Mouse (Mus musculus) hindbrain, postnatal 0 days (tissue): ENCODE data around the gene Manf. TPM values are rescaled to one million over a fixed set of nuclear protein-coding genes. Genes with fewer than 3 reads are reported as not detected.
A peak's percentile ranks its signal among the peaks of the same experiment; 100 is the strongest.

Source experiments
- ATAC-seq: fragments of 200-750 bp; cut with Nextera tagmentation; 2 replicates; pipeline ENCODE4 v1.8.0; 2017; ENCODE audit warnings: mild to moderate bottlenecking, moderate TSS enrichment, moderate library complexity
- DNase-seq: peaks from one replicate; pipeline ENCODE4 v3.0.0-alpha.2; 2015; ENCODE audit warnings: low spot score
- H3K27ac ChIP-seq: fragments of 300-500 bp; sonication (generic); 2 replicates; pipeline ENCODE4 v1.5.1; 2014; ENCODE audit warnings: mild to moderate bottlenecking
- H3K27me3 ChIP-seq: fragments of 300-500 bp; sonication (generic); 2 replicates; pipeline ENCODE4 v1.6.1; 2014; ENCODE audit warnings: low read length, mixed read lengths; ENCODE audit not compliant: insufficient read depth
- H3K36me3 ChIP-seq: fragments of 300-500 bp; sonication (generic); 2 replicates; pipeline ENCODE4 v1.6.1; 2014; ENCODE audit warnings: low read length, mixed read lengths; ENCODE audit not compliant: insufficient read depth
- H3K4me1 ChIP-seq: fragments of 300-500 bp; sonication (generic); 2 replicates; pipeline ENCODE4 v1.6.1; 2014; ENCODE audit warnings: antibody characterized with exemption, low read length, mixed read lengths; ENCODE audit not compliant: insufficient read depth
- H3K4me2 ChIP-seq: fragments of 300-500 bp; sonication (generic); 2 replicates; pipeline ENCODE4 v1.6.1; 2014; ENCODE audit warnings: low read depth, mild to moderate bottlenecking, low read length, moderate library complexity, mixed read lengths
- H3K4me3 ChIP-seq: fragments of 300-500 bp; sonication (generic); 2 replicates; pipeline ENCODE4 v1.5.1; 2014; ENCODE audit warnings: low read length
- H3K9ac ChIP-seq: fragments of 300-500 bp; sonication (generic); replicated peaks from 2 replicates; pipeline ENCODE4 v1.6.1; 2014; ENCODE audit warnings: mild to moderate bottlenecking, low read length, moderate library complexity, mixed read lengths
- H3K9me3 ChIP-seq: fragments of 300-500 bp; sonication (generic); 2 replicates; pipeline ENCODE4 v1.6.1; 2016; ENCODE audit warnings: low read length, mixed read lengths
- CTCF ChIP-seq: IDR thresholded peaks from 2 replicates; pipeline ENCODE4 v1.5.1; 2016; ENCODE audit warnings: antibody characterized with exemption, control low read depth, low read depth
- WGBS: fragments of 180-500 bp; shearing (Covaris S2); extraction: QIAGEN DNeasy Blood & Tissue Kit; methylation state at CpG from one replicate; pipeline ENCODE4 v1.1.7; 2014; 5-methylcytosine and 5-hydroxymethylcytosine counted together
- polyA plus RNA-seq: library from polyadenylated mRNA; unstranded; fragments of >200 nt; fragmentation: Nextera tagmentation; extraction: Ambion mirVana; gene quantifications from 2 replicates; pipeline ENCODE4 v1.2.1, GENCODE M21; 2015
- total RNA-seq: library from RNA; depleted of rRNA; stranded (reverse); fragments of >200 nt; gene quantifications from 2 replicates; pipeline ENCODE4 v1.2.3, GENCODE M21; 2014

The Manf gene
- total and polyA plus RNA-seq, 2 experiments from 2014 or later: 29.7 to 119 TPM

GRCm38 (mm10) chr9:106884996-106885900 is 6.5 kb downstream of the Manf start:
- peak overlapping the region; percentile 73 for H3K4me3 ChIP-seq
- ATAC-seq (no peak), DNase-seq (peak; percentile 33)
- no peak for TF ChIP-seq CTCF
- no peaks in the 10 kb centered on the region for H3K9me3 ChIP-seq
- H3K4me1 ChIP-seq: peaks cover 19% of the 10 kb centered on the region
- peaks cover 39% of the 10 kb centered on the region; the same call in 1 of the 2 replicates for H3K36me3 ChIP-seq
- H3K9ac ChIP-seq: peak overlapping the region; percentile 92
- WGBS: 12% methylated on average over 44 of the region's 44 CpGs
- H3K27me3 ChIP-seq: no peaks in the 10 kb centered on the region
- peak overlapping the region; percentile 93 for H3K4me2 ChIP-seq
- peak overlapping the region; percentile 91; the same call in 1 of the 2 replicates for H3K27ac ChIP-seq

GRCm38 (mm10) chr9:106884306-106884705 is 7.5 kb downstream of the Manf start:
- Histone ChIP-seq H3K27me3 (no peaks in the 10 kb centered on the region), H3K4me2 (peak overlapping the region; percentile 93), H3K4me3 (peak overlapping the region; percentile 73), H3K9me3 (no peaks in the 10 kb centered on the region), H3K9ac (peak overlapping the region; percentile 92; the same call in 1 of the 2 replicates), H3K36me3 (peaks cover 36% of the 10 kb centered on the region; the same call in 1 of the 2 replicates), H3K27ac (no peak overlapping the region), H3K4me1 (peaks cover 19% of the 10 kb centered on the region)
- WGBS: 22% methylated on average over 16 of the region's 16 CpGs
- TF ChIP-seq CTCF: no peak
- ATAC-seq (no peak), DNase-seq (no peak)

GRCm38 (mm10) chr9:106883085-106883484 is 8.7 kb downstream of the Manf start:
- Histone ChIP-seq H3K9ac (0 out of 2 replicates have a peak overlapping the region, but pooled peaks have one; percentile 9), H3K36me3 (peaks cover 27% of the 10 kb centered on the region; the same call in 1 of the 2 replicates)

GRCm38 (mm10) chr9:106882176-106882575 is 9.6 kb downstream of the Manf start:
- H3K36me3 ChIP-seq: peaks cover 34% of the 10 kb centered on the region; the same call in 1 of the 2 replicates
- no peak overlapping the region for H3K9ac ChIP-seq
- no peak for ATAC-seq

More at GRCm38 (mm10) chr9:106883085-106883484, 8.7 kb downstream of the Manf start:
- Histone ChIP-seq H3K27ac (no peak overlapping the region), H3K9me3 (no peaks in the 10 kb centered on the region), H3K4me2 (peak overlapping the region; percentile 93), H3K4me1 (peaks cover 19% of the 10 kb centered on the region), H3K27me3 (no peaks in the 10 kb centered on the region), H3K4me3 (peak overlapping the region; percentile 73)
- ATAC-seq: no peak
- no peak for TF ChIP-seq CTCF
- 64% methylated on average over 3 of the region's 3 CpGs for WGBS
- no peak for DNase-seq

GRCm38 (mm10) chr9:106881071-106881755 is 10.6 kb downstream of the Manf start:
- Histone ChIP-seq H3K4me2 (no peak overlapping the region), H3K4me3 (no peak overlapping the region), H3K4me1 (peaks cover 19% of the 10 kb centered on the region), H3K27ac (no peak overlapping the region), H3K36me3 (peaks cover 36% of the 10 kb centered on the region; the same call in 1 of the 2 replicates), H3K9me3 (no peaks in the 10 kb centered on the region), H3K27me3 (no peaks in the 10 kb centered on the region), H3K9ac (no peak overlapping the region)
- 52% methylated on average over 4 of the region's 4 CpGs for WGBS
- no peak for DNase-seq
- TF ChIP-seq CTCF: no peak
- ATAC-seq: no peak

More at GRCm38 (mm10) chr9:106882176-106882575, 9.6 kb downstream of the Manf start:
- H3K9me3 ChIP-seq: no peaks in the 10 kb centered on the region
- H3K27ac ChIP-seq: no peak overlapping the region
- H3K4me2 ChIP-seq: no peak overlapping the region
- WGBS: 66% methylated on average over 4 of the region's 4 CpGs
- no peak for TF ChIP-seq CTCF
- no peaks in the 10 kb centered on the region for H3K27me3 ChIP-seq
- no peak for DNase-seq
- no peak overlapping the region for H3K4me3 ChIP-seq
- peaks cover 19% of the 10 kb centered on the region for H3K4me1 ChIP-seq

GRCm38 (mm10) chr9:106879471-106879870 is 12.3 kb downstream of the Manf start:
- 61% methylated on average over 4 of the region's 4 CpGs for WGBS
- DNase-seq (no peak), ATAC-seq (no peak)
- Histone ChIP-seq H3K4me2 (no peak overlapping the region), H3K9me3 (no peaks in the 10 kb centered on the region), H3K9ac (no peak overlapping the region), H3K27ac (no peak overlapping the region), H3K36me3 (peaks cover 52% of the 10 kb centered on the region; the same call in 1 of the 2 replicates), H3K4me3 (no peak overlapping the region), H3K4me1 (peaks cover 10% of the 10 kb centered on the region), H3K27me3 (no peaks in the 10 kb centered on the region)
- no peak for TF ChIP-seq CTCF
